Mouse (Mus musculus) heart, embryonic 16.5 days (tissue): ENCODE results near the gene Sptlc2. TPM values are rescaled to one million over a fixed set of nuclear protein-coding genes. Genes with fewer than 3 reads are reported as not detected.
"Not testable (repeated sequence)": the region's sequence is repeated elsewhere in the genome, so short reads cannot be mapped to it uniquely, and the experiment has no call there.

Source experiments
- ATAC-seq: fragments of 200-750 bp; cut with Nextera tagmentation; replicated peaks from 2 replicates; pipeline ENCODE4 v1.8.0; 2017; ENCODE audit warnings: moderate number of reproducible peaks; ENCODE audit not compliant: insufficient read depth, low FRiP score; ENCODE audit errors: extremely low read depth
- H3K27ac ChIP-seq: fragments of 300-500 bp; sonication (generic); 2 replicates; pipeline ENCODE4 v1.5.1; 2014; ENCODE audit warnings: mild to moderate bottlenecking, low read length, control low read depth, moderate library complexity
- H3K27me3 ChIP-seq: fragments of 300-500 bp; sonication (generic); 2 replicates; pipeline ENCODE4 v1.6.1; 2014; ENCODE audit warnings: low read length, mixed read lengths; ENCODE audit not compliant: control insufficient read depth, insufficient read depth
- H3K36me3 ChIP-seq: fragments of 300-500 bp; sonication (generic); 2 replicates; pipeline ENCODE4 v1.6.1; 2014; ENCODE audit not compliant: control insufficient read depth, insufficient read depth
- H3K4me1 ChIP-seq: fragments of 300-500 bp; sonication (generic); 2 replicates; pipeline ENCODE4 v1.6.1; 2014; ENCODE audit warnings: low read length, mixed read lengths; ENCODE audit not compliant: control insufficient read depth, insufficient read depth
- H3K4me2 ChIP-seq: fragments of 300-500 bp; sonication (generic); 2 replicates; pipeline ENCODE4 v1.6.1; 2014; ENCODE audit warnings: low read depth, mild to moderate bottlenecking, control low read depth, low read length
- H3K4me3 ChIP-seq: fragments of 300-500 bp; sonication (generic); 2 replicates; pipeline ENCODE4 v1.5.1; 2014; ENCODE audit warnings: mild to moderate bottlenecking, control low read depth, low read length
- H3K9ac ChIP-seq: fragments of 300-500 bp; sonication (generic); 2 replicates; pipeline ENCODE4 v1.6.1; 2014; ENCODE audit warnings: low read length, control low read depth
- H3K9me3 ChIP-seq: fragments of 300-500 bp; sonication (generic); replicated peaks from 2 replicates; pipeline ENCODE4 v1.6.1; 2016; ENCODE audit warnings: low read length; ENCODE audit not compliant: control insufficient read depth
- WGBS: fragments of 180-500 bp; shearing (Covaris S2); extraction: QIAGEN DNeasy Blood & Tissue Kit; methylation state at CpG from one replicate; pipeline ENCODE4 v1.1.7; 2014; 5-methylcytosine and 5-hydroxymethylcytosine counted together
- polyA plus RNA-seq: library from polyadenylated mRNA; unstranded; fragments of >200 nt; fragmentation: Nextera tagmentation; extraction: Ambion mirVana; gene quantifications from 2 replicates; pipeline ENCODE4 v1.2.1, GENCODE M21; 2015

The Sptlc2 gene
- polyA plus RNA-seq, 1 experiment from 2014 or later: 69.8 TPM

GRCm38 (mm10) chr12:87331053-87331456, 57.1 kb downstream of the Sptlc2 start:
- Histone ChIP-seq H3K4me3 (no peak overlapping the region), H3K36me3 (peaks cover 4% of the 10 kb centered on the region; the same call in 1 of the 2 replicates), H3K9ac (no peak overlapping the region), H3K27ac (no peak overlapping the region), H3K4me1 (peaks cover 4% of the 10 kb centered on the region; the same call in 1 of the 2 replicates), H3K4me2 (no peak overlapping the region), H3K9me3 (no peaks in the 10 kb centered on the region), H3K27me3 (no peaks in the 10 kb centered on the region)
- WGBS: 57% methylated on average over 6 of the region's 6 CpGs
- no peak for ATAC-seq

GRCm38 (mm10) chr12:87330213-87330612, 57.9 kb downstream of the Sptlc2 start:
- H3K4me2 ChIP-seq: no peak overlapping the region
- no peak overlapping the region for H3K4me3 ChIP-seq
- no peaks in the 10 kb centered on the region for H3K27me3 ChIP-seq
- ATAC-seq: no peak
- H3K9me3 ChIP-seq: no peaks in the 10 kb centered on the region
- no peaks in the 10 kb centered on the region for H3K36me3 ChIP-seq
- H3K9ac ChIP-seq: no peak overlapping the region
- 55% methylated on average over 2 of the region's 2 CpGs for WGBS
- H3K27ac ChIP-seq: no peak overlapping the region
- peaks cover 4% of the 10 kb centered on the region; the same call in 1 of the 2 replicates for H3K4me1 ChIP-seq

- no peak for ATAC-seq
- WGBS: 51% methylated on average over 4 of the region's 4 CpGs
These were observed 60.1 kb downstream of the Sptlc2 start for GRCm38 (mm10) chr12:87328025-87328424.

GRCm38 (mm10) chr12:87327610-87328009, 60.5 kb downstream of the Sptlc2 start:
- no peak overlapping the region for H3K4me2 ChIP-seq
- no peak for ATAC-seq
- no peak overlapping the region for H3K4me3 ChIP-seq
- peaks cover 4% of the 10 kb centered on the region; the same call in 1 of the 2 replicates for H3K4me1 ChIP-seq
- peak overlapping the region; percentile 23; the same call in 1 of the 2 replicates for H3K27ac ChIP-seq
- no peaks in the 10 kb centered on the region; the same call in 1 of the 2 replicates for H3K36me3 ChIP-seq
- 32% methylated on average over 7 of the region's 7 CpGs for WGBS
- no peaks in the 10 kb centered on the region for H3K27me3 ChIP-seq
- H3K9me3 ChIP-seq: no peaks in the 10 kb centered on the region
- no peak overlapping the region for H3K9ac ChIP-seq

More at GRCm38 (mm10) chr12:87328025-87328424, 60.1 kb downstream of the Sptlc2 start:
- Histone ChIP-seq H3K4me3 (no peak overlapping the region), H3K9ac (no peak overlapping the region), H3K4me2 (no peak overlapping the region), H3K27ac (no peak overlapping the region), H3K36me3 (no peaks in the 10 kb centered on the region; the same call in 1 of the 2 replicates), H3K9me3 (no peaks in the 10 kb centered on the region), H3K27me3 (no peaks in the 10 kb centered on the region), H3K4me1 (peaks cover 4% of the 10 kb centered on the region; the same call in 1 of the 2 replicates)

- Histone ChIP-seq H3K4me3 (no peak overlapping the region), H3K9me3 (no peaks in the 10 kb centered on the region), H3K9ac (no peak overlapping the region), H3K4me1 (peaks cover 4% of the 10 kb centered on the region; the same call in 1 of the 2 replicates), H3K27me3 (no peaks in the 10 kb centered on the region), H3K27ac (no peak overlapping the region), H3K4me2 (no peak overlapping the region), H3K36me3 (no peaks in the 10 kb centered on the region; the same call in 1 of the 2 replicates)
- ATAC-seq: no peak
- 94% methylated on average over 3 of the region's 3 CpGs for WGBS
These were observed 62.7 kb downstream of the Sptlc2 start for GRCm38 (mm10) chr12:87325452-87325851.

- H3K4me3 ChIP-seq: no peak overlapping the region
- WGBS: 89% methylated on average over 3 of the region's 3 CpGs
- H3K9me3 ChIP-seq: no peaks in the 10 kb centered on the region
- no peak overlapping the region for H3K4me2 ChIP-seq
- no peak for ATAC-seq
- H3K27ac ChIP-seq: no peak overlapping the region
- H3K4me1 ChIP-seq: no peaks in the 10 kb centered on the region
- H3K9ac ChIP-seq: no peak overlapping the region
- H3K27me3 ChIP-seq: no peaks in the 10 kb centered on the region
- H3K36me3 ChIP-seq: no peaks in the 10 kb centered on the region; the same call in 1 of the 2 replicates
These were observed 68.9 kb downstream of the Sptlc2 start for GRCm38 (mm10) chr12:87319229-87319628.

- 63% methylated on average over 1 of the region's 1 CpGs for WGBS
- no peak for ATAC-seq
These were observed 70.2 kb downstream of the Sptlc2 start for GRCm38 (mm10) chr12:87317951-87318350.

GRCm38 (mm10) chr12:87313098-87313497, 75.1 kb downstream of the Sptlc2 start:
- no peak for ATAC-seq
- H3K27me3 ChIP-seq: no peaks in the 10 kb centered on the region
- H3K9me3 ChIP-seq: no peaks in the 10 kb centered on the region
- H3K9ac ChIP-seq: no peak overlapping the region
- 77% methylated on average over 2 of the region's 2 CpGs for WGBS
- H3K36me3 ChIP-seq: peaks cover 28% of the 10 kb centered on the region
- H3K4me2 ChIP-seq: no peak overlapping the region
- H3K4me3 ChIP-seq: no peak overlapping the region
- no peaks in the 10 kb centered on the region for H3K4me1 ChIP-seq
- no peak overlapping the region for H3K27ac ChIP-seq

More at GRCm38 (mm10) chr12:87317951-87318350, 70.2 kb downstream of the Sptlc2 start:
- no peak overlapping the region for H3K27ac ChIP-seq
- no peak overlapping the region for H3K4me2 ChIP-seq
- no peaks in the 10 kb centered on the region for H3K27me3 ChIP-seq
- H3K4me3 ChIP-seq: no peak overlapping the region
- no peaks in the 10 kb centered on the region for H3K4me1 ChIP-seq
- H3K9ac ChIP-seq: no peak overlapping the region
- no peaks in the 10 kb centered on the region; the same call in 1 of the 2 replicates for H3K36me3 ChIP-seq
- no peaks in the 10 kb centered on the region for H3K9me3 ChIP-seq

- Histone ChIP-seq H3K36me3 (peaks cover 21% of the 10 kb centered on the region), H3K4me1 (peaks cover 12% of the 10 kb centered on the region)
- H3K27ac ChIP-seq, H3K4me3 ChIP-seq, H3K9me3 ChIP-seq, H3K27me3 ChIP-seq, ATAC-seq, H3K9ac ChIP-seq, H3K4me2 ChIP-seq: not testable (repeated sequence)
- WGBS: 64% methylated on average over 4 of the region's 4 CpGs
These were observed 81.6 kb downstream of the Sptlc2 start for GRCm38 (mm10) chr12:87306584-87306844.
